Mouse (Mus musculus) right cerebral cortex, postnatal 14 days (tissue): ENCODE measurements around the gene 4931428F04Rik.
A peak's percentile ranks its signal among the peaks of the same experiment; 100 is the strongest.
"Not testable (repeated sequence)": the region's sequence is repeated elsewhere in the genome, so short reads cannot be mapped to it uniquely, and the experiment has no call there.

ENCODE experiments used
- DNase-seq: peaks from one replicate; pipeline ENCODE4 v3.0.0; 2022

Gene 4931428F04Rik

GRCm38 (mm10) chr8:105259721-105260320 lies 29.8 kb downstream of the 4931428F04Rik start:
- peak; percentile 76 for DNase-seq

- peak; percentile 45 for DNase-seq
These were observed 30.5 kb downstream of the 4931428F04Rik start for GRCm38 (mm10) chr8:105258911-105259720.

- DNase-seq = no peak
These were observed 32.1 kb downstream of the 4931428F04Rik start for GRCm38 (mm10) chr8:105257318-105258114.

- peak; percentile 38 for DNase-seq
These were observed 34.7 kb downstream of the 4931428F04Rik start, which contains the start of gene B3gnt9 for GRCm38 (mm10) chr8:105254966-105255350. Gene B3gnt9, minus strand, starts transcription at chr8:105255153.

- peak; percentile 95 for DNase-seq
These were observed 35.3 kb downstream of the 4931428F04Rik start for GRCm38 (mm10) chr8:105254152-105254965.

GRCm38 (mm10) chr8:105253766-105254151 lies 35.9 kb downstream of the 4931428F04Rik start:
- DNase-seq = no peak

- DNase-seq = no peak
These were observed 36.8 kb downstream of the 4931428F04Rik start for GRCm38 (mm10) chr8:105252680-105253537.

GRCm38 (mm10) chr8:105251954-105252353 lies 37.7 kb downstream of the 4931428F04Rik start:
- no peak for DNase-seq

GRCm38 (mm10) chr8:105241016-105241415 lies 48.6 kb downstream of the 4931428F04Rik start:
- no peak for DNase-seq

- no peak for DNase-seq
These were observed 52.1 kb downstream of the 4931428F04Rik start for GRCm38 (mm10) chr8:105237442-105238142.

- DNase-seq = no peak
These were observed 54.5 kb downstream of the 4931428F04Rik start for GRCm38 (mm10) chr8:105235206-105235605.

GRCm38 (mm10) chr8:105233126-105233935 lies 56.3 kb downstream of the 4931428F04Rik start:
- DNase-seq = no peak

GRCm38 (mm10) chr8:105232321-105232693 lies 57.4 kb downstream of the 4931428F04Rik start:
- not testable (repeated sequence) for DNase-seq

- DNase-seq = no peak
These were observed 58.0 kb downstream of the 4931428F04Rik start for GRCm38 (mm10) chr8:105231503-105232320.
